Mouse (Mus musculus): ENCODE results near the gene Pfn1.

DNA sequence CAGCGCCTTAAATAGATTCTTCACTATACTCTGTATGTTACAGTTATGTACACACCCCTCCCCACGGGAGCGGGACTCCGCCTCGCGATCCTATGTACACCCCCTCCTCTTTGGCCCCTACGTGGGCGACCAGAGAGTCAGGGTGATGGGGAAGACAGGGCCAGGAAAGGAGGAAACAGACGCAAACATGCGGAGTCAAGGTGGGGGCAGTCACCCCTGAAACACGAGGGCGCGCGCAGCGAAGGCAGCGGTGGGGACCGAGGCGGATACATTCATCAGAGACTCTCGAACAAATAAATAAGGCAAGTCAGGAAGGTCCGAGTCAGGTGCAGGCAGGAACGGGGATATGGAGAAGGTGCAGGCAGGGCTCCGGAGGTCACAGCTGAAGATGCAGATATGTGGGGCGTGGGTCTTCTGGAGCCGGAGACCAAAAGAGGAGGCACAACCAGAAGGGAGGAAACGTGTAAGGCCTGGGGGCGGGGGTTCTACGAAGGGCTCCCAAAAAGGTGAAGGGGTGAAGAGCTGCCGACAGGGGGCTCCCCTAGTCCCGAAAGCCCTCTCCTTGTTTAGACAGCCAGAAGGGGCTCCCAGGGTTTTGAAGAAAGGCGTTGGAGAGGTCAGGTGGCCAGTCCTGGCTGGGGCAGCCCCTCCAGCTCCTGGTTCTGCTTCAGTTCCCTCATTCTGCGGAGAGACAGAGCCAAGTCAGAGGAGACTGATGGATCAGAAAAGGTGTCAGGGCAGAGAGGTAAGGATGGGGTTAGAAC is 15.3 kb upstream of the Pfn1 start:
- TF ChIP-seq CTCF (IDR thresholded peaks at IDR 0.05; ENCODE audit: control insufficient read depth, insufficient read depth, insufficient replicate concordance, low read depth, low read length) (no peak), POLR2A (IDR thresholded peaks at IDR 0.05; ENCODE audit: control insufficient read depth, low read depth, low read length) (no peak)
